ENCODE assay signal across 19 mouse cellular contexts in the genomic region with DNA sequence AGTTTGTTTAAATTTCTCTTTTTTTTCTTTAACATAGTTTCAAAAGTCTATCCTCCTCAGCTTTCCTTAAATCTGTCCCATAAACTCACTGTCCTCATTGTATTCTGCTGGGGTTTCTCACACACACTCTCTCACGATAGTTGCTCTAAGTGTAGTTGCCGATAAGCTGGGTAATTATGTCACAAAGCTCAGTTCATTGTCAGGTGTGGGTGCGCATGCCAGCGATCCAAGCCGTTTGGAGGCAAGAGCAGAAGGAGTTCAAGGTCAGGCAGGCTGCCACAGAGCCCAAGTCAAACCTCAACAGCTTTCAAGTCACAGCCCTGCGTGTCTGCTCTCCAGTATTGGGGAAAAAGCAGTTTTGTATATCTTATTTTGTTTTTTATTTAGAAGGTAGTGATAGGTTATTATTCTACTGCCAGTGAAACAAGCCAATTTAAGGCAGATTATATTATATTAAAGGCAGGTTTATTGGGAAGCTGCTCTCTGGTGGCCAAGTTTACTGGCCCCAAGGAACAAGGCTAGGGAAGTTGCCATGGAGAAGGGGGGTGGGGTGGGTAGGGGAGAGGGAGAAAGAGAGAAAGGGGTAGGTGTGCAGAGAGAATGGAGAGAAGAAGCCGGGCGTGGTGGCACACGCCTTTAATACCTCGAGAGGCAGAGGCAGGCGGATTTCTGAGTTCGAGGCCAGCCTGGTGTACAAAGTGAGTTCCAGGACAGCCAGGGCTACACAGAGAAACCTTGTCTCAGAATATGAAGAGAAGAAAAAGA. TPM values are rescaled to one million over a fixed set of nuclear protein-coding genes. Genes with fewer than 3 reads are reported as not detected.
A peak's percentile ranks its signal among the peaks of the same experiment; 100 is the strongest.
DNase-seq lines count a peak whose midpoint lies in the region; ATAC-seq lines count a peak whose summit lies in the region.
"Had no signal": no experiment of that assay in that cellular context is flagged by ENCODE, and none has a peak within 500 bp of the region (broad histone marks: within the 10 kb centered on the region; RNA-seq: fewer than 3 reads in every experiment).

No protein-coding gene starts in this region.

- peak overlapping the region; percentile 70 for H3K27ac ChIP-seq in heart, embryonic 11.5 days (ENCODE audit: low read depth, low read length)
- H3K27ac ChIP-seq: gastrocnemius, adult 2 months; midbrain, embryonic 12.5 days had no signal

- peaks cover 18% of the 10 kb centered on the region for H3K4me1 ChIP-seq in heart, embryonic 11.5 days (ENCODE audit: control insufficient read depth, insufficient read depth, low read length)
- H3K4me1 ChIP-seq: midbrain, embryonic 12.5 days had no signal

- 67% methylated on average over 12 of the region's 12 CpGs for WGBS in heart, embryonic 11.5 days (ENCODE audit: insufficient replicate concordance)

- H3K9ac ChIP-seq in heart, embryonic 11.5 days (ENCODE audit: low read depth, low read length): no peak overlapping the region
- H3K9ac ChIP-seq: midbrain, embryonic 12.5 days had no signal

- H3K4me3 ChIP-seq in heart, embryonic 11.5 days (ENCODE audit: low read depth, low read length): no peak overlapping the region
- H3K4me3 ChIP-seq: gastrocnemius, adult 2 months; midbrain, embryonic 12.5 days had no signal

- no peaks in the 10 kb centered on the region for H3K9me3 ChIP-seq in heart, embryonic 11.5 days (replicated peaks; ENCODE audit: control insufficient read depth, low read length)
- H3K9me3 ChIP-seq: midbrain, embryonic 12.5 days had no signal

- ATAC-seq in heart, embryonic 11.5 days (replicated peaks; ENCODE audit: insufficient number of reproducible peaks, low FRiP score, low TSS enrichment): 0 out of 2 replicates have a peak, but pooled peaks have one; percentile 10
- ATAC-seq in frontal cortex, adult (ENCODE audit: low TSS enrichment): no peak
- ATAC-seq: forebrain, embryonic 16.5 days; Patski had no signal

- H3K27me3 ChIP-seq in heart, embryonic 11.5 days (ENCODE audit: control insufficient read depth, insufficient read depth, low read length): no peaks in the 10 kb centered on the region
- H3K27me3 ChIP-seq: CH12.LX; midbrain, embryonic 12.5 days; Patski had no signal

- peak; percentile 52 for DNase-seq in adrenal gland, adult 2 months
- DNase-seq in adrenal gland, adult 18-20 months (ENCODE audit: low spot score in 2 of 2): no peak
- peak; percentile 33 for DNase-seq in adrenal gland, adult 8-10 months
- peak; percentile 60 for DNase-seq in heart, postnatal 4 days
- DNase-seq in gastrocnemius, postnatal 25 days: no peak
- DNase-seq in lung, postnatal 4 days: no peak
- DNase-seq: cerebellum, postnatal 10 days; gastrocnemius, adult 2 months; kidney, postnatal 10 days; layer of hippocampus, adult 9-11 months; lung, adult 18-20 months; lung, postnatal 36 days; thymus, adult 2 months had no signal

- H3K4me2 ChIP-seq in heart, embryonic 11.5 days: no peak overlapping the region
- H3K4me2 ChIP-seq: midbrain, embryonic 12.5 days had no signal

- H3K36me3 ChIP-seq in heart, embryonic 11.5 days (ENCODE audit: control insufficient read depth, insufficient read depth, low read length): no peaks in the 10 kb centered on the region
- H3K36me3 ChIP-seq: midbrain, embryonic 12.5 days had no signal

RNA-seq across cellular contexts. Expression of a gene that starts 11.9 kb away (rescaled TPM):
- 1 to 10 TPM; 7.1 to 9.7 TPM for total RNA-seq in adrenal gland, adult 2 months (2021)
- polyA plus RNA-seq in adrenal gland, adult 2 months (2012; rRNA removed): 0.38 and 0.42 TPM in 2 replicates
- 10 to 100 TPM in 1 of 2 experiments, 1 to 10 TPM in 1; 7.2 to 10.2 TPM for total RNA-seq in adrenal gland, adult 18-20 months (2021)
- 10 to 100 TPM in 3 of 4 experiments, 1 to 10 TPM in 1; 7.5 to 19.6 (median 12.0) TPM for total RNA-seq in adrenal gland, adult 8-10 months (2022)
- polyA plus RNA-seq in heart, embryonic 11.5 days (2014; fragmentation: Nextera tagmentation; extraction: Ambion mirVana): 17.6 and 19.5 TPM in 2 replicates
- total RNA-seq in heart, postnatal 4 days (2021): 10 to 100 TPM; 20.9 to 22.4 TPM
- not detected for total RNA-seq in gastrocnemius, postnatal 25 days (2021)
- total RNA-seq: CH12.LX; gastrocnemius, adult 2 months had no signal

Comparison
In these comparisons a context has a peak if more than half of its experiments do, and no peak if none do; other contexts are left out.
1. DNase-seq: peak in adrenal gland, adult 2 months (single experiment), adrenal gland, adult 8-10 months (single experiment) and heart, postnatal 4 days (single experiment); none in adrenal gland, adult 18-20 months (0 of 2), gastrocnemius, postnatal 25 days (single experiment) and lung, postnatal 4 days (0 of 2).
2. RNA of a gene that starts 11.9 kb away (total RNA-seq): 20.9 to 22.4 TPM in heart, postnatal 4 days, 7.5 to 19.6 TPM in adrenal gland, adult 8-10 months, 7.2 to 10.2 TPM in adrenal gland, adult 18-20 months and 7.1 to 9.7 TPM in adrenal gland, adult 2 months; not detected in gastrocnemius, postnatal 25 days; every median in the first group is over 4 times any median in the second.